Comparison of ENCODE assay signal across 26 mouse cellular contexts in the genomic region with DNA sequence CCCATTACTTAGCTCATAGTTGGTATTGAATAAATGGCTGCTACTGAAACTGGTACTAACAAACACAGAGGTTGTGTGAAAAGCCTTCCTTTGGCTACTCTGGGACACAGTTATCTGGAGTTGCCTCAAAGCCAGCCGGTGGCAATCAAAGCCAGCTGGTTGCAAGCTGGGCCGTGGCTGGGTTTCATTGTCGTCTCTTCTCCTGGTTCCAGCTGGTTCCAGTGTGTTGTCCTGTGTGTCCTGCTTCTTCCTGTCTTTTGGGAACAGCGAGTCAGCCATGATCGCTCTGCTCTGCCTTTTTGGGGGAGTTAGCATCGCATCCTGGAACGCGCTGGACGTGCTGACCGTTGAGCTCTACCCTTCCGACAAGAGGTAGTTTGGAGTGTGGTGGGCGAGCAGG. TPM values are rescaled to one million over a fixed set of nuclear protein-coding genes. Genes with fewer than 3 reads are reported as not detected.
DNase-seq lines count a peak whose midpoint lies in the region; ATAC-seq and TF ChIP-seq lines count a peak whose summit lies in the region.
"Had no signal": no experiment of that assay in that cellular context is flagged by ENCODE, and none has a peak within 500 bp of the region (broad histone marks: within the 10 kb centered on the region; RNA-seq: fewer than 3 reads in every experiment).

No protein-coding gene starts in this region.

- no peak overlapping the region for H3K27ac ChIP-seq in heart, embryonic 10.5 days
- no peak overlapping the region for H3K27ac ChIP-seq in lung, postnatal 0 days (ENCODE audit: low read length)
- H3K27ac ChIP-seq in embryonic facial prominence, embryonic 15.5 days (replicated peaks): no peak overlapping the region
- no peak overlapping the region for H3K27ac ChIP-seq in intestine, postnatal 0 days (ENCODE audit: low read depth, low read length)
- H3K27ac ChIP-seq: heart, embryonic 15.5 days; hindbrain, embryonic 14.5 days; kidney, postnatal 0 days; liver, embryonic 15.5 days; midbrain, embryonic 10.5 days; midbrain, embryonic 15.5 days had no signal

- DNase-seq in heart, postnatal 4 days: peak; percentile 29
- no peak for DNase-seq in heart, embryonic 10.5 days (ENCODE audit: low spot score)
- peak; percentile 23 for DNase-seq in lung, postnatal 14 days
- no peak for DNase-seq in lung, postnatal 0 days (ENCODE audit: low spot score)
- DNase-seq in right cerebral cortex, adult 2 months (ENCODE audit: low spot score in 2 of 2): no peak
- DNase-seq: adrenal gland, postnatal 25 days; B cell, adult 2 months; cerebellum, adult 11-12 months; cerebellum, adult 9-11 months; embryo, embryonic 11 days; gastrocnemius, postnatal 14 days; kidney, adult 11 months; layer of hippocampus, postnatal 36 days; left cerebral cortex, postnatal 4 days; liver; right cerebral cortex, postnatal 14 days; thymus, postnatal 14 days had no signal

- H3K4me1 ChIP-seq in heart, embryonic 10.5 days: peaks cover 14% of the 10 kb centered on the region
- H3K4me1 ChIP-seq in lung, postnatal 0 days (ENCODE audit: insufficient read depth, low read depth, low read length): peaks cover 10% of the 10 kb centered on the region; the same call in 1 of the 2 replicates
- peaks cover 11% of the 10 kb centered on the region for H3K4me1 ChIP-seq in embryonic facial prominence, embryonic 15.5 days
- H3K4me1 ChIP-seq in intestine, postnatal 0 days (replicated peaks; ENCODE audit: control insufficient read depth, insufficient read depth, low read length): no peaks in the 10 kb centered on the region; the same call in 1 of the 2 replicates

- TF ChIP-seq CTCF in lung, postnatal 0 days (IDR thresholded peaks at IDR 0.05): no peak
- no peak for TF ChIP-seq CTCF in intestine, postnatal 0 days (IDR thresholded peaks at IDR 0.05; ENCODE audit: low read depth)

- WGBS in heart, embryonic 10.5 days: 60% methylated on average over 12 of the region's 12 CpGs
- 56% methylated on average over 12 of the region's 12 CpGs for WGBS in lung, postnatal 0 days
- 33% methylated on average over 12 of the region's 12 CpGs for WGBS in embryonic facial prominence, embryonic 15.5 days
- 61% methylated on average over 12 of the region's 12 CpGs for WGBS in intestine, postnatal 0 days

- peaks cover 75% of the 10 kb centered on the region for H3K36me3 ChIP-seq in heart, embryonic 10.5 days
- H3K36me3 ChIP-seq in lung, postnatal 0 days (ENCODE audit: insufficient read depth, low read length): no peaks in the 10 kb centered on the region
- peaks cover 12% of the 10 kb centered on the region; the same call in 1 of the 2 replicates for H3K36me3 ChIP-seq in embryonic facial prominence, embryonic 15.5 days
- no peaks in the 10 kb centered on the region for H3K36me3 ChIP-seq in intestine, postnatal 0 days (ENCODE audit: control insufficient read depth, insufficient read depth)
- H3K36me3 ChIP-seq: liver, embryonic 15.5 days had no signal

- no peak overlapping the region for H3K4me3 ChIP-seq in heart, embryonic 10.5 days
- H3K4me3 ChIP-seq in lung, postnatal 0 days (ENCODE audit: low read depth, low read length): no peak overlapping the region
- H3K4me3 ChIP-seq in embryonic facial prominence, embryonic 15.5 days (replicated peaks): no peak overlapping the region
- no peak overlapping the region for H3K4me3 ChIP-seq in intestine, postnatal 0 days (ENCODE audit: low read depth, low read length)
- H3K4me3 ChIP-seq: heart, embryonic 15.5 days; liver, embryonic 15.5 days; midbrain, embryonic 10.5 days; midbrain, embryonic 15.5 days had no signal

- ATAC-seq in lung, postnatal 0 days: no peak
- ATAC-seq in embryonic facial prominence, embryonic 15.5 days (ENCODE audit: insufficient number of reproducible peaks, low FRiP score, low TSS enrichment, low read depth): no peak
- no peak for ATAC-seq in intestine, postnatal 0 days
- ATAC-seq: midbrain, embryonic 15.5 days had no signal

- H3K4me2 ChIP-seq in lung, postnatal 0 days (replicated peaks; ENCODE audit: low read depth, low read length): no peak overlapping the region
- H3K4me2 ChIP-seq in embryonic facial prominence, embryonic 15.5 days (replicated peaks): peak overlapping the region; percentile 8; the same call in 1 of the 2 replicates
- no peak overlapping the region for H3K4me2 ChIP-seq in intestine, postnatal 0 days (replicated peaks; ENCODE audit: low read depth)
- H3K4me2 ChIP-seq: heart, embryonic 15.5 days; hindbrain, embryonic 14.5 days; liver, embryonic 15.5 days; midbrain, embryonic 15.5 days had no signal

- no peaks in the 10 kb centered on the region for H3K27me3 ChIP-seq in heart, embryonic 10.5 days (ENCODE audit: insufficient read depth, poor library complexity, severe bottlenecking)
- no peaks in the 10 kb centered on the region for H3K27me3 ChIP-seq in lung, postnatal 0 days (replicated peaks; ENCODE audit: insufficient read depth, low read length)
- no peaks in the 10 kb centered on the region for H3K27me3 ChIP-seq in embryonic facial prominence, embryonic 15.5 days
- no peaks in the 10 kb centered on the region for H3K27me3 ChIP-seq in intestine, postnatal 0 days (replicated peaks; ENCODE audit: control insufficient read depth, insufficient read depth, low read length)
- H3K27me3 ChIP-seq: heart, embryonic 15.5 days; midbrain, embryonic 15.5 days had no signal

- no peak for TF ChIP-seq EP300 in lung, postnatal 0 days (IDR thresholded peaks at IDR 0.05)

- no peak overlapping the region for H3K9ac ChIP-seq in lung, postnatal 0 days (replicated peaks; ENCODE audit: low read depth)
- H3K9ac ChIP-seq in embryonic facial prominence, embryonic 15.5 days: no peak overlapping the region
- H3K9ac ChIP-seq in intestine, postnatal 0 days (ENCODE audit: low read depth, low read length): no peak overlapping the region
- H3K9ac ChIP-seq: heart, embryonic 15.5 days; hindbrain, embryonic 14.5 days; midbrain, embryonic 15.5 days had no signal

- no peaks in the 10 kb centered on the region for H3K9me3 ChIP-seq in heart, embryonic 10.5 days
- no peaks in the 10 kb centered on the region for H3K9me3 ChIP-seq in lung, postnatal 0 days (ENCODE audit: low read length)
- no peaks in the 10 kb centered on the region for H3K9me3 ChIP-seq in embryonic facial prominence, embryonic 15.5 days (replicated peaks)
- no peaks in the 10 kb centered on the region for H3K9me3 ChIP-seq in intestine, postnatal 0 days (ENCODE audit: control insufficient read depth)
- H3K9me3 ChIP-seq: heart, embryonic 15.5 days; liver, embryonic 15.5 days; midbrain, embryonic 15.5 days had no signal

RNA-seq across cellular contexts. Expression of gene Sv2a, which starts 12.0 kb away (rescaled TPM):
- total RNA-seq in heart, postnatal 4 days (2021): 10 to 100 TPM; 19.3 to 20.6 TPM
- polyA plus RNA-seq in heart, embryonic 10.5 days (2016; fragmentation: Nextera tagmentation; extraction: Ambion mirVana): 17.8 and 22.6 TPM in 2 replicates
- polyA plus RNA-seq in lung, postnatal 0 days (2015; fragmentation: Nextera tagmentation; extraction: Ambion mirVana): 1.9 and 2.2 TPM in 2 replicates
- 4.8 and 5.6 TPM in 2 replicates for polyA plus RNA-seq in embryonic facial prominence, embryonic 15.5 days (2015; fragmentation: Nextera tagmentation; extraction: Ambion mirVana)
- polyA plus RNA-seq in intestine, postnatal 0 days (2015; fragmentation: Nextera tagmentation; extraction: Ambion mirVana): 2.3 and 3.5 TPM in 2 replicates

RNA-seq across cellular contexts. Expression of gene Sf3b4, which starts 20.8 kb away (rescaled TPM):
- 10 to 100 TPM; 34.1 to 36.8 TPM for total RNA-seq in heart, postnatal 4 days (2021)
- polyA plus RNA-seq in heart, embryonic 10.5 days (2016; fragmentation: Nextera tagmentation; extraction: Ambion mirVana): 143 and 190 TPM in 2 replicates
- 64.4 and 68.4 TPM in 2 replicates for polyA plus RNA-seq in lung, postnatal 0 days (2015; fragmentation: Nextera tagmentation; extraction: Ambion mirVana)
- polyA plus RNA-seq in embryonic facial prominence, embryonic 15.5 days (2015; fragmentation: Nextera tagmentation; extraction: Ambion mirVana): 160 and 167 TPM in 2 replicates
- polyA plus RNA-seq in intestine, postnatal 0 days (2015; fragmentation: Nextera tagmentation; extraction: Ambion mirVana): 63.5 and 66.8 TPM in 2 replicates

RNA-seq across cellular contexts. Expression of gene Bola1, which starts 26.5 kb away (rescaled TPM):
- 10 to 100 TPM; 18.8 to 20.9 TPM for total RNA-seq in heart, postnatal 4 days (2021)
- 58.9 and 62.8 TPM in 2 replicates for polyA plus RNA-seq in heart, embryonic 10.5 days (2016; fragmentation: Nextera tagmentation; extraction: Ambion mirVana)
- 50.1 and 51.1 TPM in 2 replicates for polyA plus RNA-seq in lung, postnatal 0 days (2015; fragmentation: Nextera tagmentation; extraction: Ambion mirVana)
- polyA plus RNA-seq in embryonic facial prominence, embryonic 15.5 days (2015; fragmentation: Nextera tagmentation; extraction: Ambion mirVana): 50.9 and 52.6 TPM in 2 replicates
- polyA plus RNA-seq in intestine, postnatal 0 days (2015; fragmentation: Nextera tagmentation; extraction: Ambion mirVana): 56.4 and 60.7 TPM in 2 replicates

RNA-seq across cellular contexts. Expression of gene Hist2h2ab, which starts 26.7 kb away (rescaled TPM):
- 10 to 100 TPM; 25.5 to 29.9 TPM for total RNA-seq in heart, postnatal 4 days (2021)
- 0.73 TPM in 1 of 2 replicates, not detected in the other for polyA plus RNA-seq in heart, embryonic 10.5 days (2016; fragmentation: Nextera tagmentation; extraction: Ambion mirVana)
- 0.31 TPM in 1 of 2 replicates, not detected in the other for polyA plus RNA-seq in lung, postnatal 0 days (2015; fragmentation: Nextera tagmentation; extraction: Ambion mirVana)
- polyA plus RNA-seq in embryonic facial prominence, embryonic 15.5 days (2015; fragmentation: Nextera tagmentation; extraction: Ambion mirVana): not detected in 2 replicates
- 0.42 TPM in 1 of 2 replicates, not detected in the other for polyA plus RNA-seq in intestine, postnatal 0 days (2015; fragmentation: Nextera tagmentation; extraction: Ambion mirVana)
- polyA plus RNA-seq: hindbrain, embryonic 14.5 days; kidney, postnatal 0 days; neural tube, embryonic 11.5 days had no signal

RNA-seq across cellular contexts. Expression of gene Hist2h2ac, which starts 27.7 kb away (rescaled TPM):
- total RNA-seq in heart, postnatal 4 days (2021): 100 to 1,000 TPM; 205 to 211 TPM
- polyA plus RNA-seq in heart, embryonic 10.5 days (2016; fragmentation: Nextera tagmentation; extraction: Ambion mirVana): 3.4 and 8.2 TPM in 2 replicates
- polyA plus RNA-seq in lung, postnatal 0 days (2015; fragmentation: Nextera tagmentation; extraction: Ambion mirVana): 3.0 and 3.6 TPM in 2 replicates
- 5.8 and 10.1 TPM in 2 replicates for polyA plus RNA-seq in embryonic facial prominence, embryonic 15.5 days (2015; fragmentation: Nextera tagmentation; extraction: Ambion mirVana)
- polyA plus RNA-seq in intestine, postnatal 0 days (2015; fragmentation: Nextera tagmentation; extraction: Ambion mirVana): 2.3 and 3.4 TPM in 2 replicates

Comparison
In these comparisons a context has a peak if more than half of its experiments do, and no peak if none do; other contexts are left out.
1. DNase-seq: peak in heart, postnatal 4 days (single experiment) and lung, postnatal 14 days (single experiment); none in heart, embryonic 10.5 days (single experiment), lung, postnatal 0 days (single experiment) and right cerebral cortex, adult 2 months (0 of 2).